Mouse (Mus musculus) embryo, embryonic 10 days (tissue): Measurements from ENCODE around the gene Phb2.
A peak's percentile ranks its signal among the peaks of the same experiment; 100 is the strongest.

ENCODE experiments used
- DNase-seq: peaks from one replicate; pipeline ENCODE4 v3.0.0-alpha.2; 2015; ENCODE audit warnings: low spot score

Gene Phb2

GRCm38 (mm10) chr6:124722876-124723473 is 10.8 kb downstream of the Phb2 start:
- DNase-seq, result no peak

- no peak for DNase-seq
These were observed 11.4 kb downstream of the Phb2 start for GRCm38 (mm10) chr6:124723541-124723940.

GRCm38 (mm10) chr6:124724472-124724871 is 12.3 kb downstream of the Phb2 start:
- DNase-seq, result no peak

DNA sequence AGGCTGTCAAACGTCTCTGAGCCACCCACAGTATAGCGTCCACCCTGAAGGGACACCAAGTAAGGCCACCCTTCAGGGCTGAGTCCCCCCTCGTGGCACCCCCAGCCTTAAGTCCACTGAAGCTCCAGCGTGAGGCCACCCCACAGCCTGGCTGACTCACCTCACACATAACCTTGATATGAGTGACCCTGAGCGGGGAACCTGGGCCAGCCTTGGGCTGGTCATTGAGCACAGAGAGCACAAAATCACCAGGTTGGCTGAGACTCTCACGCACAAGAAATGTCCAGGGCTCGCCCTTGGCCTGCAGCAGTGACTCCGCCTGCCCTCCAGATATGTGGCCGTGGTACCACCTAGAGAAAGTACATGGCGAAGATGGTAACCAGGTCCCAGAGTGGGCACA is 16.5 kb downstream of the Phb2 start:
- no peak for DNase-seq

- DNase-seq, result no peak
These were observed 17.9 kb downstream of the Phb2 start for GRCm38 (mm10) chr6:124729850-124730705.

GRCm38 (mm10) chr6:124731038-124731437 is 18.9 kb downstream of the Phb2 start:
- no peak for DNase-seq

DNA sequence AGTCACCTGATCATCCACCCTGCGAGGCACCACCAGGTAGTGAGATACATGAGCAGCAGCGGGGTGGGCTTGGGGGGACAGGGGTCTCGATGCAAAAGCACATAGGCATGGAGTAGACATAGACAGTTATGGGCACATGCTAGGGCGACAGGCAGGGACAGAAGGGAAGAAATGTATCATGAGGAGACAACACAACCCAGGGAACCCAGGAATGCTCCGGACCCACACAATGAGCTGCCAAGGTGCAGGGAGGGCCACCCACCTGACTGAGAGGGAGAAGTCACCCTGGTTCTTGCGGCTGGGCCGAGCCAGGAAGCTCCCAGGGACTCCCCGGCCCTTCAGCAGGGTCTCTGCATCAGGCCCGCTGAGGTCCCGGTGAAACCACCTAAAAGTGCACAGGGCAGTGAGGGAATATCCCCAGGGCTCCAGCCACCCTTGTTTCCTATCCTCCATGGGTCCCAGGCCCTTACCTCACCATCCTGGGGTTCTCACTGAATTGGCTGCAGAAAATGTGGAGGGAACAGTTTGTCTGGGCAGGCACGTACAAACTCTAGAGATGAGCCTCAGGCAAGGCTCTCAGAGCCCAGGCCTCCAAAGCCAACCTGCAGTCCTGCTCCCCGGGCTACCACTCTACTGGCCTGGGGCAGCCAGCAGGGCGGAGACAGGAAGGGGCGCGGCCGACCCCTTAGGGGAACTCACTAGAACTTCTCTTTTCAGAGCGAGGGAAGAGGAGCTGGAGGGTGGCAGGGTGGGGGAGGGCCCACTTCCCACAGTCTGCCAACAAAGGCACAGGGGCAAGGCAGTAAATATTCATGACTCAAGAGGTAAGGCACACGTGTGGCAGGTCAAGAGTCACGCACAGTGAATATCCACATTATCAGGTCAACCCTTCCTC is 20.6 kb downstream of the Phb2 start:
- peak; percentile 31 for DNase-seq

GRCm38 (mm10) chr6:124734417-124734816 is 22.3 kb downstream of the Phb2 start:
- no peak for DNase-seq

DNA sequence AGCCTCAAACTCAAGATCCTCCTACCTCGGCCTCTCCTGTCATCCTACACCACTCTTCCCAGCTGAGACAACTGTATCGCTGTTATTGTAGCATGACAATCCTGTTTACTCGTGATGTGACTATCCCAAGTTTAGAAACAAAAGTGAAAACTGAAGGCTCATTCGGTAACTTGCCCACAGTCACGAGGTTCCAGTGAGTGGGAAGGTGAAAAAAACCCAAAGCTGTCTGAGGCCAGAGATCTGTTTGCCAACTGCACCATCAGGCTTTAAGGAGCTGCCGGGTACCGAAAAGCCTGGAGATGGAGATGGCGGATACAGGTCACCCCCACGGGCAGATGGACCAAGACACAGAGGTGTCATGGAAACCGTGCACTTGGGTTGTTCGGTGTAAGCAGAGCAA is 24.9 kb downstream of the Phb2 start:
- DNase-seq, result no peak

GRCm38 (mm10) chr6:124738511-124739023 is 26.4 kb downstream of the Phb2 start, which contains the start of gene Ptpn6:
TSS of gene Ptpn6 (minus strand) at chr6:124738714.
- DNase-seq, result peak; percentile 45

- no peak for DNase-seq
These were observed 27.2 kb downstream of the Phb2 start for GRCm38 (mm10) chr6:124739231-124739796.

GRCm38 (mm10) chr6:124740211-124740887 is 28.2 kb downstream of the Phb2 start:
- peak; percentile 79 for DNase-seq

GRCm38 (mm10) chr6:124740888-124741761 is 29.0 kb downstream of the Phb2 start, which contains the start of gene Grcc10:
TSS of gene Grcc10 (minus strand) at chr6:124741374.
- DNase-seq, result peak; percentile 97

GRCm38 (mm10) chr6:124741842-124742241 is 29.7 kb downstream of the Phb2 start:
- DNase-seq, result no peak

DNA sequence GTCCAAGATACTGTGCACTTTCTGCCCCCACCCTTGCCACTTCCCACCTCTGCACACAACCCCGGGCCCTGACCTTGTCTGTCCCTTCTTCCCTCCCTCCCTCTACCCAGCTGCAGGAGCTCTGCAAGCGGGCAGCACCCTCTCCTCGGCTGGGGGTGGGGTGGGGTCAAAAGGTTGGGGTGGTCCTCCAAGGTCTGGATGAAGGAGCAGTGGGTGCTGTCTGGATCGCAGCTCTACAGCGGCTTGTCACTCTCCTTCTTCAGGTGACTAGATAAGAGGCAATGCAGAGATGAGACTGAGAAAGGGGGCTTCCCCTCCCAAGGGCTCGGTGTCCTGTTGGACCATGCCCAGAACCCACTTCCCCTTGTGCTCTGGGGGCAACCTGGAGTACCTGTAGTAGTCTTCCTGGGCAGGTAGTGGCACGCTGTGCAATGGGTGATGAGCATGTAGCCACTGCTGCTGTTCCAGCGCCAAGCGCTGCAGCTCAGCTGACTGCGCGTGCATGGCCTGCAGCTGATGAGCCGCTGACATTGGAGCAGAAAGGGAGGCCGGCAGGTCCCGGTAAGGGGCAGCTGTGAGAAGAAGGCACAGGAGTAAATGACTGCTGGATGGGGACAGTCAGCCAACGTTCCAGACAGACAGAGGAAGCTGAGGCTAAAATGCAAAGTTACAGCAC is 30.8 kb downstream of the Phb2 start:
- DNase-seq, result no peak

- DNase-seq, result no peak
These were observed 31.5 kb downstream of the Phb2 start for GRCm38 (mm10) chr6:124743647-124744046.

GRCm38 (mm10) chr6:124744755-124745321 is 32.7 kb downstream of the Phb2 start:
- DNase-seq, result no peak

GRCm38 (mm10) chr6:124745490-124746295 is 33.6 kb downstream of the Phb2 start:
- DNase-seq, result peak; percentile 96

- DNase-seq, result peak; percentile 36
These were observed 34.1 kb downstream of the Phb2 start for GRCm38 (mm10) chr6:124746296-124746605.
